Mouse (Mus musculus): Measurements from ENCODE around the gene Zfp663. TPM values are rescaled to one million over a fixed set of nuclear protein-coding genes. Genes with fewer than 3 reads are reported as not detected.

Zfp663 gene
- total and polyA plus RNA-seq, 2 experiments from 2014 or later, result 0.47 to 2.3 TPM

GRCm38 (mm10) chr2:165391561-165391960 is 23.0 kb upstream of the Zfp663 start:
- H3K36me3 ChIP-seq (ENCODE audit: insufficient read depth, low read length), result no peaks in the 10 kb centered on the region
- WGBS, result 16% methylated on average over 8 of the region's 8 CpGs
- peak; percentile 27 for ATAC-seq
- H3K4me2 ChIP-seq (ENCODE audit: low read depth, low read length), result no peak overlapping the region
- no peak overlapping the region for H3K4me3 ChIP-seq (ENCODE audit: low read length)
- no peak overlapping the region for H3K9ac ChIP-seq (replicated peaks; ENCODE audit: low read length)
- peak; percentile 89 for DNase-seq (ENCODE audit: low spot score)
- TF ChIP-seq CTCF (IDR thresholded peaks at IDR 0.05; ENCODE audit: low read depth), result peak; percentile 92
- no peaks in the 10 kb centered on the region for H3K27me3 ChIP-seq (ENCODE audit: insufficient read depth, low read length)
- H3K4me1 ChIP-seq (ENCODE audit: insufficient read depth, low read length), result peaks cover 8% of the 10 kb centered on the region; the same call in 1 of the 2 replicates
- no peak overlapping the region for H3K27ac ChIP-seq
- no peaks in the 10 kb centered on the region for H3K9me3 ChIP-seq (ENCODE audit: low read length)

- 86% methylated on average over 6 of the region's 6 CpGs for WGBS
- TF ChIP-seq CTCF (IDR thresholded peaks at IDR 0.05; ENCODE audit: low read depth), result no peak
Observed at GRCm38 (mm10) chr2:165389299-165389952, 20.9 kb upstream of the Zfp663 start.

GRCm38 (mm10) chr2:165387844-165388495 is 19.4 kb upstream of the Zfp663 start, which contains the start of gene Zfp334:
Gene Zfp334 (minus strand): TSS chr2:165388259.
- peak within 1 kb of the TSS; percentile 74 for H3K4me2 ChIP-seq (ENCODE audit: low read depth, low read length)
- H3K27ac ChIP-seq, result peak within 1 kb of the TSS; percentile 95
- DNase-seq (ENCODE audit: low spot score) (peak; percentile 99), ATAC-seq (peak; percentile 91)
- H3K27me3 ChIP-seq (ENCODE audit: insufficient read depth, low read length), result no peaks in the 10 kb centered on the region
- under 1% methylated on average over 40 of the region's 40 CpGs for WGBS
- H3K9me3 ChIP-seq (ENCODE audit: low read length), result no peaks in the 10 kb centered on the region
- peak within 1 kb of the TSS; percentile 91 for H3K9ac ChIP-seq (replicated peaks; ENCODE audit: low read length)
- TF ChIP-seq CTCF (IDR thresholded peaks at IDR 0.05; ENCODE audit: low read depth), result no peak
- H3K36me3 ChIP-seq (ENCODE audit: insufficient read depth, low read length), result peaks cover 19% of the 10 kb centered on the region
- peaks cover 8% of the 10 kb centered on the region; the same call in 1 of the 2 replicates for H3K4me1 ChIP-seq (ENCODE audit: insufficient read depth, low read length)
- H3K4me3 ChIP-seq (ENCODE audit: low read length), result peak within 1 kb of the TSS; percentile 75

More at GRCm38 (mm10) chr2:165389299-165389952, 20.9 kb upstream of the Zfp663 start:
- H3K9ac ChIP-seq (replicated peaks; ENCODE audit: low read length), result no peak overlapping the region
- H3K4me2 ChIP-seq (ENCODE audit: low read depth, low read length), result no peak overlapping the region
- H3K4me3 ChIP-seq (ENCODE audit: low read length), result no peak overlapping the region
- no peak overlapping the region for H3K27ac ChIP-seq
- H3K9me3 ChIP-seq (ENCODE audit: low read length), result no peaks in the 10 kb centered on the region
- peaks cover 8% of the 10 kb centered on the region; the same call in 1 of the 2 replicates for H3K4me1 ChIP-seq (ENCODE audit: insufficient read depth, low read length)
- no peaks in the 10 kb centered on the region for H3K27me3 ChIP-seq (ENCODE audit: insufficient read depth, low read length)
- no peak for ATAC-seq
- peaks cover 6% of the 10 kb centered on the region for H3K36me3 ChIP-seq (ENCODE audit: insufficient read depth, low read length)
- DNase-seq (ENCODE audit: low spot score), result no peak

DNA sequence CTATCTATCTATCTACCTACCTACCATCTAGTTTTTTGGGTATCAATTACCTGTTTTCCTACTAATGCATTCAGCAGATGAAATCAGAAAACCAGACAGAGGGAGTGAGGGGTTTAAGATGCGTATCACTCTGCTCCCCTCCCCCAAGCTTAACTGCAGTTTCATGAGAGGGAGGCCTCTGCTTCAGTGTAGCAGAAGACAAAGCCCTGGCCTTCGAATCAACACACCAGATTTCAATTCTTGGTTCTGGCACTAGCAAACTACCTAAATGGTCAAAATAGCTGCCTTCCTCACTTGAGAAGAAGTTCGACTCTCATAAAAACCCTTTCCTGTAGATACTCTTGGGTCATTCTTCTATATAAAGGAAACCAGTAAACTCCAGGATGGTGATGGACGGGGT is 18.8 kb upstream of the Zfp663 start:
- no peak for TF ChIP-seq CTCF (IDR thresholded peaks at IDR 0.05; ENCODE audit: low read depth)
- DNase-seq (ENCODE audit: low spot score), result peak; percentile 51
- Histone ChIP-seq H3K9ac (replicated peaks; ENCODE audit: low read length) (peak overlapping the region; percentile 91), H3K4me1 (ENCODE audit: insufficient read depth, low read length) (peaks cover 8% of the 10 kb centered on the region; the same call in 1 of the 2 replicates), H3K27ac (peak overlapping the region; percentile 95), H3K27me3 (ENCODE audit: insufficient read depth, low read length) (no peaks in the 10 kb centered on the region), H3K9me3 (ENCODE audit: low read length) (no peaks in the 10 kb centered on the region), H3K4me2 (ENCODE audit: low read depth, low read length) (peak overlapping the region; percentile 74), H3K4me3 (ENCODE audit: low read length) (peak overlapping the region; percentile 75), H3K36me3 (ENCODE audit: insufficient read depth, low read length) (peaks cover 25% of the 10 kb centered on the region)
- ATAC-seq, result no peak
- 6% methylated on average over 4 of the region's 4 CpGs for WGBS

- Histone ChIP-seq H3K4me2 (ENCODE audit: low read depth, low read length) (no peak overlapping the region), H3K36me3 (ENCODE audit: insufficient read depth, low read length) (peaks cover 60% of the 10 kb centered on the region), H3K27ac (no peak overlapping the region), H3K9me3 (ENCODE audit: low read length) (0 out of 2 replicates have a peak, but pooled peaks cover 6% of the 10 kb centered on the region), H3K4me1 (ENCODE audit: insufficient read depth, low read length) (no peaks in the 10 kb centered on the region), H3K9ac (replicated peaks; ENCODE audit: low read length) (no peak overlapping the region), H3K4me3 (ENCODE audit: low read length) (no peak overlapping the region), H3K27me3 (ENCODE audit: insufficient read depth, low read length) (no peaks in the 10 kb centered on the region)
- DNase-seq (ENCODE audit: low spot score), result no peak
- no peak for ATAC-seq
- TF ChIP-seq CTCF (IDR thresholded peaks at IDR 0.05; ENCODE audit: low read depth), result no peak
- 96% methylated on average over 25 of the region's 25 CpGs for WGBS
Observed at GRCm38 (mm10) chr2:165380050-165380449, 11.5 kb upstream of the Zfp663 start.

GRCm38 (mm10) chr2:165376001-165376400 is 7.5 kb upstream of the Zfp663 start:
- H3K4me3 ChIP-seq (ENCODE audit: low read length), result no peak overlapping the region
- DNase-seq (ENCODE audit: low spot score) (no peak), ATAC-seq (no peak)
- no peaks in the 10 kb centered on the region for H3K4me1 ChIP-seq (ENCODE audit: insufficient read depth, low read length)
- H3K27me3 ChIP-seq (ENCODE audit: insufficient read depth, low read length), result no peaks in the 10 kb centered on the region
- H3K36me3 ChIP-seq (ENCODE audit: insufficient read depth, low read length), result peaks cover 26% of the 10 kb centered on the region
- 0 out of 2 replicates have a peak, but pooled peaks cover 5% of the 10 kb centered on the region for H3K9me3 ChIP-seq (ENCODE audit: low read length)
- no peak for TF ChIP-seq CTCF (IDR thresholded peaks at IDR 0.05; ENCODE audit: low read depth)
- H3K27ac ChIP-seq, result no peak overlapping the region
- WGBS, result 70% methylated on average over 4 of the region's 4 CpGs
- no peak overlapping the region for H3K9ac ChIP-seq (replicated peaks; ENCODE audit: low read length)
- no peak overlapping the region for H3K4me2 ChIP-seq (ENCODE audit: low read depth, low read length)

Data from hindbrain, postnatal 0 days (tissue).